Mouse (Mus musculus): ENCODE results near the gene Ttyh1.

DNA sequence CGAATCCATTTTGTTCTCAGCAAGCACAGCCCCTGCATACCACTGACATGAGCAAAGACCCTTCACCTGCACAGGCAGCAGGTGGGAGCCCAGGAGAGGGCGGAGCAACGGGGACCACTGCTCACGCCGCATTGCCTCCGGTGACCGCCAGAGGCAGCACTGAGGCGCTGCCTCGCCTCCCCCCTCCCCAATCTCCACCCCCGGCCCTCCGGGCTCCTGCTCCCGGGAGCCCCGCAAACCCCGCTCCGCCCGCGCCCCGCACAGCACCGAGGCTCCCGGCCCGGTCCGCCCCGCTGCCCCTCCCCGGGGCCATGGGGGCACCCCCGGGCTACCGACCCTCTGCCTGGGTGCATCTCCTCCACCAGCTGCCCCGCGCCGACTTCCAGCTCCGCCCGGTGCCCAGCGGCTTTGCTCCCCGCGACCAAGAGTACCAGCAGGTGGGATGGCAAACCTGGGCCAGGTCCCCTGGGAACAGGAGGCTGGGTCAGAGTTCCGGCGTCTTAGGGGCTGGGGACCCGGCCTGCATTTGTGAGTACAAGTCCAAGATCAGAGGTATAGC lies at the start of gene Ttyh1:
- TF ChIP-seq CTCF (IDR thresholded peaks at IDR 0.05; ENCODE audit: insufficient read depth, low read length) (peak; percentile 40), POLR2A (IDR thresholded peaks at IDR 0.05; ENCODE audit: borderline replicate concordance, extremely low read depth, low read depth, low read length) (no peak)
